Mouse (Mus musculus): ENCODE results near the gene Cep170b. TPM values are rescaled to one million over a fixed set of nuclear protein-coding genes. Genes with fewer than 3 reads are reported as not detected.

Gene Cep170b
- polyA plus RNA-seq, 1 experiment from 2014 or later, result 5.0 TPM

GRCm38 (mm10) chr12:112713984-112714383, 6.3 kb upstream of the Cep170b start:
- Histone ChIP-seq H3K36me3 (peaks cover 4% of the 10 kb centered on the region; the same call in 1 of the 2 replicates), H3K4me1 (no peaks in the 10 kb centered on the region), H3K9ac (no peak overlapping the region), H3K27me3 (replicated peaks) (peaks cover 21% of the 10 kb centered on the region; the same call in 1 of the 2 replicates), H3K4me3 (no peak overlapping the region), H3K27ac (no peak overlapping the region), H3K4me2 (no peak overlapping the region), H3K9me3 (replicated peaks) (no peaks in the 10 kb centered on the region)
- 61% methylated on average over 3 of the region's 3 CpGs for WGBS (ENCODE audit: insufficient replicate concordance)
- no peak for ATAC-seq

DNA sequence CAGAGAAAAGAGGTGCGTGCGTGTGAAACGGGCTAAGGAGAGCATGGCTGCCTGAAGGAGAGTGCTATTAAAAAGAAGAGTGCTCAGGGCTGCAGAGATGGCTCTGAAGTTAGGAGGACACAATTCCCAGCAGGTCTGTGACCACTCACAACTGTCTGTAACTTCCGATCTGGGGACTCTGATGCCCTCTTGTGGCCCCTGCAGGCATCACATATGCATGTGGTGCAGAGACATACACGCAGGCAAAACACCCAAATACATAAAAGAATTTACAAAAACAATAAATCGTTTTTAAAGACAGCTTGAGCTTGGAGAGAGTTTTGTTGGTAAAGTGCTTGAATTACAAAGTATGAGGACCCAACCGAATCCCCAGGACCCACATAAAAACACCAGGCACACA, 3.1 kb upstream of the Cep170b start:
- H3K36me3 ChIP-seq, result peaks cover 4% of the 10 kb centered on the region; the same call in 1 of the 2 replicates
- H3K4me2 ChIP-seq, result no peak overlapping the region
- ATAC-seq, result no peak
- no peak overlapping the region for H3K27ac ChIP-seq
- no peak overlapping the region for H3K9ac ChIP-seq
- peaks cover 41% of the 10 kb centered on the region for H3K27me3 ChIP-seq (replicated peaks)
- H3K9me3 ChIP-seq (replicated peaks), result no peaks in the 10 kb centered on the region
- no peak overlapping the region for H3K4me3 ChIP-seq
- 24% methylated on average over 7 of the region's 7 CpGs for WGBS (ENCODE audit: insufficient replicate concordance)
- H3K4me1 ChIP-seq, result peaks cover 8% of the 10 kb centered on the region

DNA sequence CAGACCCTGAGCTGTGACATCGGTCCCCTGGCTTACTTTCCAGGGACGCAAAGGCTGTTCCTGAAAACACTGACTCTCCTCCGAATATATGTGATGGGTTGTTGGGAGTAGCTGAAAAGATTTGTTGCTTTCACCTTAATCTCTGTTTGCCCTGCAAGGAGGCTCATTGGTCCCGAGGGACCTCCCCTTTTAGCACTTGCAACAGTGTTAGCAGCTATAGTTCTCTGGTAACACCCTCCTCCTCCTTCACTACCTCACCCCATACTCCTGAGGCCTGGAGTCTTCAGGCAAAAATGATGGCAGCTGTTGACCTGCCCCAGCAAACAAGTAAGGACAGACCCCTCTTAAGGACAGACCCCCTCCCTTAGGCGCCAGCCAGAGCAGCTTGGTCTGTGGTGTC, 1.3 kb upstream of the Cep170b start:
- peaks cover 60% of the 10 kb centered on the region for H3K27me3 ChIP-seq (replicated peaks)
- H3K4me3 ChIP-seq, result no peak overlapping the region
- no peak overlapping the region for H3K9ac ChIP-seq
- 45% methylated on average over 5 of the region's 5 CpGs for WGBS (ENCODE audit: insufficient replicate concordance)
- ATAC-seq, result no peak
- no peak overlapping the region for H3K27ac ChIP-seq
- H3K4me1 ChIP-seq, result peaks cover 17% of the 10 kb centered on the region
- H3K4me2 ChIP-seq, result no peak overlapping the region
- no peaks in the 10 kb centered on the region for H3K9me3 ChIP-seq (replicated peaks)
- H3K36me3 ChIP-seq, result peaks cover 4% of the 10 kb centered on the region; the same call in 1 of the 2 replicates

DNA sequence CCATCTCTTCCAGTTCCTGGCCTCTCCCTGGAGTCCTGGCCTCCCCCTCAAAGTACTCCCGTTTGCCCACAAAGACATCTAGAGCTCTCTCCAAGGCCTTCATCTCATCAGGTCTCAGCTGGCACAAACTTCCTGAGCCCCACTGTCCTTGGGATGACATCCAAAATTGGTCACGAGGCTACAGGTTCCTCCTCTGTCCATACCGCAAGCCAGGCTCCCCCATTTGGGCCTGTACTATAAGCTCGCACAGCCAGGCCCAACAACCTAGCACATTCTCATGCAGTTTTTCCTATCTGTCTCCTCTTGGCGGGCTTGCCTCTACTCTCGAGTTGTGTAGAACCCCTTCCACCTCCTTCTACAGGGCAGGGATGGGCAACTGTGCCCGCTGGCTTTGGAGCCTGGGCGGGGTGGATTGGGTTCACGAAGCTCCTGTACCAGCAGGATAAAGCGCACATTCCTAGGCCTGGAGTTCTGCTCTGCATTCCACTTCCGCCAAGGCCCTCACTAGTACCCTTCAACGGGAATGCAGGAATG, 702 bp downstream of the Cep170b start:
- H3K4me2 ChIP-seq, result peak overlapping the region; percentile 84
- peak; percentile 2; the same call in 1 of the 2 replicates for ATAC-seq
- peak overlapping the region; percentile 71 for H3K27ac ChIP-seq
- H3K9me3 ChIP-seq (replicated peaks), result no peaks in the 10 kb centered on the region
- peaks cover 17% of the 10 kb centered on the region for H3K4me1 ChIP-seq
- H3K27me3 ChIP-seq (replicated peaks), result peaks cover 73% of the 10 kb centered on the region
- peak overlapping the region; percentile 64 for H3K4me3 ChIP-seq
- H3K36me3 ChIP-seq, result peaks cover 4% of the 10 kb centered on the region; the same call in 1 of the 2 replicates
- peak overlapping the region; percentile 39 for H3K9ac ChIP-seq
- WGBS (ENCODE audit: insufficient replicate concordance), result 43% methylated on average over 12 of the region's 12 CpGs

- Histone ChIP-seq H3K27me3 (replicated peaks) (peaks cover 74% of the 10 kb centered on the region), H3K27ac (peak overlapping the region; percentile 71), H3K4me1 (peaks cover 17% of the 10 kb centered on the region), H3K4me3 (peak overlapping the region; percentile 64), H3K9me3 (replicated peaks) (no peaks in the 10 kb centered on the region), H3K36me3 (peaks cover 4% of the 10 kb centered on the region; the same call in 1 of the 2 replicates), H3K9ac (peak overlapping the region; percentile 39), H3K4me2 (peak overlapping the region; percentile 84)
- 6% methylated on average over 60 of the region's 69 CpGs for WGBS (ENCODE audit: insufficient replicate concordance)
- peak; percentile 71 for ATAC-seq
These were observed 1.4 kb downstream of the Cep170b start for GRCm38 (mm10) chr12:112721424-112722239.

- H3K4me2 ChIP-seq, result peak overlapping the region; percentile 84
- peaks cover 17% of the 10 kb centered on the region for H3K4me1 ChIP-seq
- peak overlapping the region; percentile 65 for H3K27ac ChIP-seq
- peaks cover 76% of the 10 kb centered on the region for H3K27me3 ChIP-seq (replicated peaks)
- H3K9ac ChIP-seq, result peak overlapping the region; percentile 62
- peaks cover 4% of the 10 kb centered on the region; the same call in 1 of the 2 replicates for H3K36me3 ChIP-seq
- H3K4me3 ChIP-seq, result peak overlapping the region; percentile 64
- H3K9me3 ChIP-seq (replicated peaks), result no peaks in the 10 kb centered on the region
- under 1% methylated on average over 54 of the region's 75 CpGs for WGBS (ENCODE audit: insufficient replicate concordance)
- peak; percentile 6; the same call in 1 of the 2 replicates for ATAC-seq
These were observed 2.2 kb downstream of the Cep170b start for GRCm38 (mm10) chr12:112722240-112723027.

GRCm38 (mm10) chr12:112723028-112723330, 2.7 kb downstream of the Cep170b start:
- H3K9ac ChIP-seq, result peak overlapping the region; percentile 62; the same call in 1 of the 2 replicates
- no peaks in the 10 kb centered on the region for H3K9me3 ChIP-seq (replicated peaks)
- H3K4me3 ChIP-seq, result peak overlapping the region; percentile 64
- H3K36me3 ChIP-seq, result no peaks in the 10 kb centered on the region
- peaks cover 80% of the 10 kb centered on the region for H3K27me3 ChIP-seq (replicated peaks)
- ATAC-seq, result peak; percentile 16; the same call in 1 of the 2 replicates
- peak overlapping the region; percentile 84 for H3K4me2 ChIP-seq
- WGBS (ENCODE audit: insufficient replicate concordance), result 19% methylated on average over 5 of the region's 5 CpGs
- H3K27ac ChIP-seq, result no peak overlapping the region
- H3K4me1 ChIP-seq, result peaks cover 17% of the 10 kb centered on the region

- no peak for ATAC-seq
- Histone ChIP-seq H3K27ac (no peak overlapping the region), H3K4me3 (peak overlapping the region; percentile 64; the same call in 1 of the 2 replicates), H3K4me1 (peaks cover 17% of the 10 kb centered on the region), H3K9ac (no peak overlapping the region), H3K4me2 (peak overlapping the region; percentile 84; the same call in 1 of the 2 replicates), H3K36me3 (no peaks in the 10 kb centered on the region), H3K9me3 (replicated peaks) (no peaks in the 10 kb centered on the region), H3K27me3 (replicated peaks) (peaks cover 80% of the 10 kb centered on the region)
- WGBS (ENCODE audit: insufficient replicate concordance), result 73% methylated on average over 6 of the region's 6 CpGs
These were observed 3.2 kb downstream of the Cep170b start for GRCm38 (mm10) chr12:112723445-112723844.

GRCm38 (mm10) chr12:112724077-112724805, 4.0 kb downstream of the Cep170b start:
- Histone ChIP-seq H3K27me3 (replicated peaks) (peaks cover 72% of the 10 kb centered on the region), H3K4me1 (peaks cover 15% of the 10 kb centered on the region), H3K4me2 (no peak overlapping the region), H3K9ac (no peak overlapping the region), H3K27ac (no peak overlapping the region), H3K9me3 (replicated peaks) (no peaks in the 10 kb centered on the region), H3K36me3 (no peaks in the 10 kb centered on the region), H3K4me3 (no peak overlapping the region)
- no peak for ATAC-seq
- 60% methylated on average over 11 of the region's 11 CpGs for WGBS (ENCODE audit: insufficient replicate concordance)

GRCm38 (mm10) chr12:112727801-112728200, 7.5 kb downstream of the Cep170b start:
- no peak overlapping the region for H3K4me2 ChIP-seq
- peaks cover 36% of the 10 kb centered on the region for H3K27me3 ChIP-seq (replicated peaks)
- peaks cover 2% of the 10 kb centered on the region; the same call in 1 of the 2 replicates for H3K4me1 ChIP-seq
- H3K4me3 ChIP-seq, result no peak overlapping the region
- 69% methylated on average over 8 of the region's 8 CpGs for WGBS (ENCODE audit: insufficient replicate concordance)
- ATAC-seq, result no peak
- 0 out of 2 replicates have a peak, but pooled peaks cover 3% of the 10 kb centered on the region for H3K36me3 ChIP-seq
- H3K9ac ChIP-seq, result no peak overlapping the region
- no peak overlapping the region for H3K27ac ChIP-seq
- H3K9me3 ChIP-seq (replicated peaks), result no peaks in the 10 kb centered on the region

DNA sequence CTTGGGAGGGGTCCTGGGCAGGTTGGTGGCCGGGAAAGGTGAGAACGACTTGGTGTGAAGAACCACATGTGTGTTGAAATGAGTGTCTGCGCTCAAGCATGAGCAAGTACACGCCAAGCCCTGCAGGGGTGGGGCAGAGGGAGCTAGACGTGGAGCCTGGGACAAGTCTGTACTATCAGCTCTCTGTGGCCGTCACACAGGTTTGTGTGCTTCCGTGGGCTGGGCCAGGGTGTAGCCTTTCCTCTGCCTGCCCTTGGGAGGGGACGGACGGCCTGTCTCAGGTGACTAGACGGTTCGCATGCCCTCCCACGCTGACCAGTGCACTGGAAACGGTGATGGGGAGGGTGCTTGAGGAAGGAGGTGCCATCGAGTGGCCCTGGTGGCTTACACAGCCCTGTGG, 10.6 kb downstream of the Cep170b start:
- WGBS (ENCODE audit: insufficient replicate concordance), result 64% methylated on average over 14 of the region's 14 CpGs

More for the DNA sequence above, 10.6 kb downstream of the Cep170b start:
- H3K4me2 ChIP-seq, result no peak overlapping the region
- H3K36me3 ChIP-seq, result peaks cover 7% of the 10 kb centered on the region; the same call in 1 of the 2 replicates
- H3K4me3 ChIP-seq, result no peak overlapping the region
- H3K9me3 ChIP-seq (replicated peaks), result no peaks in the 10 kb centered on the region
- peaks cover 11% of the 10 kb centered on the region; the same call in 1 of the 2 replicates for H3K27me3 ChIP-seq (replicated peaks)
- H3K27ac ChIP-seq, result no peak overlapping the region
- H3K4me1 ChIP-seq, result no peaks in the 10 kb centered on the region
- H3K9ac ChIP-seq, result no peak overlapping the region
- ATAC-seq, result no peak
